Mouse (Mus musculus) adrenal gland, postnatal 4 days (tissue): Measurements from ENCODE around the gene Vamp8. TPM values are rescaled to one million over a fixed set of nuclear protein-coding genes. Genes with fewer than 3 reads are reported as not detected.

Experiments used
- DNase-seq, 2 experiments: peaks; one replicate each; pipeline ENCODE4 v3.0.0; 2021 to 2022; ENCODE audit warnings: low spot score in 2 of 2, mixed read lengths in 2 of 2
- total RNA-seq, 2 experiments: library from RNA; stranded (reverse); gene quantifications; 2 replicates each; pipeline ENCODE4 v1.2.3; 2021

Vamp8 gene
- total RNA-seq, 2 experiments from 2014 or later: 120 to 136 TPM

GRCm38 (mm10) chr6:72374206-72374605, 16.3 kb downstream of the Vamp8 start:
- no peak for DNase-seq

GRCm38 (mm10) chr6:72373184-72373583, 17.3 kb downstream of the Vamp8 start:
- DNase-seq: no peak

GRCm38 (mm10) chr6:72371571-72371970, 18.9 kb downstream of the Vamp8 start:
- DNase-seq: no peak

- DNase-seq: no peak
These were observed 19.4 kb downstream of the Vamp8 start for GRCm38 (mm10) chr6:72371147-72371546.

- peak in 1 of 2 experiments; percentile 39 for DNase-seq
These were observed 20.4 kb downstream of the Vamp8 start for GRCm38 (mm10) chr6:72370091-72370490.

- DNase-seq: no peak
These were observed 20.9 kb downstream of the Vamp8 start for GRCm38 (mm10) chr6:72369557-72369956.

GRCm38 (mm10) chr6:72367460-72367974, 23.0 kb downstream of the Vamp8 start:
- DNase-seq: no peak

GRCm38 (mm10) chr6:72366844-72367443, 23.6 kb downstream of the Vamp8 start, which contains the start of gene Rnf181:
TSS of gene Rnf181 (minus strand) at chr6:72366956.
- DNase-seq: no peak

- DNase-seq: no peak
These were observed 24.2 kb downstream of the Vamp8 start for GRCm38 (mm10) chr6:72366304-72366703.

- no peak for DNase-seq
These were observed 25.5 kb downstream of the Vamp8 start for GRCm38 (mm10) chr6:72364985-72365384.

GRCm38 (mm10) chr6:72364009-72364408, 26.5 kb downstream of the Vamp8 start:
- no peak for DNase-seq

- DNase-seq: peak; percentile 77 to 89
These were observed 28.1 kb downstream of the Vamp8 start for GRCm38 (mm10) chr6:72362132-72363028.

GRCm38 (mm10) chr6:72361121-72361551, 29.4 kb downstream of the Vamp8 start:
- DNase-seq: no peak

GRCm38 (mm10) chr6:72360599-72360935, 29.9 kb downstream of the Vamp8 start:
- DNase-seq: no peak

- no peak for DNase-seq
These were observed 30.5 kb downstream of the Vamp8 start for GRCm38 (mm10) chr6:72359891-72360598.

GRCm38 (mm10) chr6:72359343-72359742, 31.2 kb downstream of the Vamp8 start:
- DNase-seq: no peak

- DNase-seq: no peak
These were observed 32.3 kb downstream of the Vamp8 start for GRCm38 (mm10) chr6:72358086-72358764.

GRCm38 (mm10) chr6:72357164-72358079, 33.1 kb downstream of the Vamp8 start:
- no peak for DNase-seq

GRCm38 (mm10) chr6:72356001-72356532, 34.4 kb downstream of the Vamp8 start:
- DNase-seq: no peak
